Mouse (Mus musculus): ENCODE results near the gene Zbtb33. TPM values are rescaled to one million over a fixed set of nuclear protein-coding genes. Genes with fewer than 3 reads are reported as not detected.
"Not testable (repeated sequence)": the region's sequence is repeated elsewhere in the genome, so short reads cannot be mapped to it uniquely, and the experiment has no call there.

Gene Zbtb33
- 2.7 and 2.9 TPM in 2 replicates for polyA plus RNA-seq (2012; rRNA removed)

DNA sequence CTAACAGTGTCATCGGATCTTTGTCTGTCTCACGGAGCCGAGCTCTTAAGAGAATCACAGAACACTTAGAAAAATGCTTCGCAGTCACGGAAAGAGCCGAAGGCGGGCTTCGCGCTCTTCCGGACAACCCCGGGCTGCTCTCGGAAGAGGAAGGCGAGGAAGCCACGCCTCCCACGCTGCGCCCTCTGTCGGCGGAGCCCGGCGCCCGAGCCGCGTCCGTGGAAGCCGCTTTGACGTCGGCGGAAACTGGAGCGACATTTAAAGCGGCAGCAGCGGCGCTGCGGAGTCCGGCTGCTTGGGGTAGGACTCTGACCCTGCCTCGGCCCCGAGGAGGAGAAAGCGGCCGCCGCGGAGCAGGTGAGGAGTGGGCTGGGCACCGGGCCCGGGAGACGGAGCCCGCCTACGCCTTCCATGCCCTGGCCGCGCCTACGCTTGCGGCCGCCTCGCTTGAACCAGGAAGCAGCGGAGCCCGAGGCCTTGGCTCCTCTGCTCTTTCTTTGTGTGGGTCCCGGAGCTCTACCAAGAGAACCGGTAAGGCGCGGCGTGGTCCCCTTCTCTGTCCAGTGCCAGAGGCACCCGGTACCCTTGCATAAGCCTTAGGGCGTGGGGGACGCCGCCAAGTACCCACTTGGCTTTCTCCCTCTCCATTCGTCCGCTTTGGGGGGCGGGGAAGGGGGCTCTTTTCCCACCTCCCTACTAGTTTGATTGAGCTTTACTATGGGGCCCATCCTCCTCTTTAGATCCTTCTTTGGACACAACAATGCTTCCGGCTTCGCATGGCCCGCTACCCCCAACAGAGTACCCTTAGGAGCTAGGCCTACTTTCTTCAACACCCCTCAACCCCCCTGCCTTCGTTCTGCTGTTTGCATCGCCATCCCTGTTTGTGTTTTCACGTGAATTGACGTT lies at the start of gene Zbtb33:
Zbtb33 (plus strand) TSS at position 242 of the 906 bp plus-strand sequence.
- WGBS = 32% methylated on average over 72 of the region's 72 CpGs
- peak within 1 kb of the TSS; percentile 89 for H3K27ac ChIP-seq (ENCODE audit: insufficient read depth, low read length)
- peaks cover 1% of the 10 kb centered on the region; the same call in 1 of the 2 replicates for H3K36me3 ChIP-seq (ENCODE audit: control insufficient read depth, insufficient read depth, low read length)
- TF ChIP-seq POLR2A (IDR thresholded peaks at IDR 0.05; ENCODE audit: low read depth, low read length) = no peak; the same call in 1 of the 2 replicates
- TF ChIP-seq CTCF (IDR thresholded peaks at IDR 0.05; ENCODE audit: extremely low read depth, insufficient read depth, insufficient read length, insufficient replicate concordance) = peak; percentile 68
- DNase-seq (ENCODE audit: low read depth in 1 of 2, low spot score in 2 of 2) = peak; percentile 70 to 84
- H3K4me3 ChIP-seq (ENCODE audit: extremely low read depth, insufficient read depth, insufficient read length) = peak within 1 kb of the TSS; percentile 85
- H3K4me1 ChIP-seq (ENCODE audit: control insufficient read depth, insufficient read depth, insufficient read length) = no peaks in the 10 kb centered on the region
- no peaks in the 10 kb centered on the region for H3K27me3 ChIP-seq (ENCODE audit: control insufficient read depth, insufficient read depth, low read length)

GRCm38 (mm10) chrX:38159097-38159496 lies 30.5 kb upstream of the Zbtb33 start:
- Histone ChIP-seq H3K27me3 (ENCODE audit: control insufficient read depth, insufficient read depth, low read length) (no peaks in the 10 kb centered on the region), H3K4me1 (ENCODE audit: control insufficient read depth, insufficient read depth, insufficient read length) (no peaks in the 10 kb centered on the region), H3K27ac (ENCODE audit: insufficient read depth, low read length) (no peak overlapping the region), H3K36me3 (ENCODE audit: control insufficient read depth, insufficient read depth, low read length) (no peaks in the 10 kb centered on the region), H3K4me3 (ENCODE audit: extremely low read depth, insufficient read depth, insufficient read length) (no peak overlapping the region)
- DNase-seq (ENCODE audit: low read depth in 1 of 2, low spot score in 2 of 2) = no peak
- 51% methylated on average over 1 of the region's 1 CpGs for WGBS
- TF ChIP-seq POLR2A (IDR thresholded peaks at IDR 0.05; ENCODE audit: low read depth, low read length) = no peak
- TF ChIP-seq CTCF (IDR thresholded peaks at IDR 0.05; ENCODE audit: extremely low read depth, insufficient read depth, insufficient read length, insufficient replicate concordance) = no peak

GRCm38 (mm10) chrX:38165315-38165714 lies 24.3 kb upstream of the Zbtb33 start:
- TF ChIP-seq CTCF (IDR thresholded peaks at IDR 0.05; ENCODE audit: extremely low read depth, insufficient read depth, insufficient read length, insufficient replicate concordance) (no peak), POLR2A (IDR thresholded peaks at IDR 0.05; ENCODE audit: low read depth, low read length) (no peak)
- no peaks in the 10 kb centered on the region for H3K27me3 ChIP-seq (ENCODE audit: control insufficient read depth, insufficient read depth, low read length)
- no peaks in the 10 kb centered on the region for H3K36me3 ChIP-seq (ENCODE audit: control insufficient read depth, insufficient read depth, low read length)
- 75% methylated on average over 3 of the region's 3 CpGs for WGBS
- no peak overlapping the region for H3K27ac ChIP-seq (ENCODE audit: insufficient read depth, low read length)
- H3K4me1 ChIP-seq (ENCODE audit: control insufficient read depth, insufficient read depth, insufficient read length) = no peaks in the 10 kb centered on the region
- H3K4me3 ChIP-seq (ENCODE audit: extremely low read depth, insufficient read depth, insufficient read length) = no peak overlapping the region
- no peak for DNase-seq (ENCODE audit: low read depth in 1 of 2, low spot score in 2 of 2)

DNA sequence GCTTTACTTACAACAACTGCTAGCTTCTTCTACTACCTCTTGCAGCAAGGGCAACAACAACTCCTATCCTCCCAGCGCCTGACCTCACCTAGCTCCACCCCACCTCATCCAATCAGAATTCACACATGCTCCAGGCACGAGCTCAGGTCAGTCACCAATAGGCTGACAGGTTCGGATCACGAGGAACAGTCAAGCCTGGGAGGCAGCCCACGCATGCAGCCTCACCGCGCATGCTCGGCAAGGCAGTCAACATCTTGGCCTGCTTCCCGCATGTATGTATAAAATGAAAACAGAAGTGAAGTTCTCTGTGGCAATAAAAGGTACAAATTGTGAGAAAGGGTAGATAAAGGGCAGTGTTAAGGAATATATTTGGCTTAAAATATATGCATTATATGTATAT lies 23.5 kb upstream of the Zbtb33 start:
- Histone ChIP-seq H3K27me3 (ENCODE audit: control insufficient read depth, insufficient read depth, low read length) (no peaks in the 10 kb centered on the region), H3K27ac (ENCODE audit: insufficient read depth, low read length) (no peak overlapping the region), H3K36me3 (ENCODE audit: control insufficient read depth, insufficient read depth, low read length) (no peaks in the 10 kb centered on the region), H3K4me3 (ENCODE audit: extremely low read depth, insufficient read depth, insufficient read length) (no peak overlapping the region), H3K4me1 (ENCODE audit: control insufficient read depth, insufficient read depth, insufficient read length) (no peaks in the 10 kb centered on the region)
- 83% methylated on average over 9 of the region's 9 CpGs for WGBS
- DNase-seq (ENCODE audit: low read depth in 1 of 2, low spot score in 2 of 2) = no peak
- TF ChIP-seq POLR2A (IDR thresholded peaks at IDR 0.05; ENCODE audit: low read depth, low read length) (no peak), CTCF (IDR thresholded peaks at IDR 0.05; ENCODE audit: extremely low read depth, insufficient read depth, insufficient read length, insufficient replicate concordance) (no peak)

GRCm38 (mm10) chrX:38166592-38166991 lies 23.0 kb upstream of the Zbtb33 start:
- 80% methylated on average over 4 of the region's 4 CpGs for WGBS
- no peak overlapping the region for H3K27ac ChIP-seq (ENCODE audit: insufficient read depth, low read length)
- H3K27me3 ChIP-seq (ENCODE audit: control insufficient read depth, insufficient read depth, low read length) = no peaks in the 10 kb centered on the region
- DNase-seq (ENCODE audit: low read depth in 1 of 2, low spot score in 2 of 2) = no peak
- TF ChIP-seq POLR2A (IDR thresholded peaks at IDR 0.05; ENCODE audit: low read depth, low read length) = no peak
- TF ChIP-seq CTCF (IDR thresholded peaks at IDR 0.05; ENCODE audit: extremely low read depth, insufficient read depth, insufficient read length, insufficient replicate concordance) = no peak
- no peaks in the 10 kb centered on the region for H3K36me3 ChIP-seq (ENCODE audit: control insufficient read depth, insufficient read depth, low read length)
- H3K4me1 ChIP-seq (ENCODE audit: control insufficient read depth, insufficient read depth, insufficient read length) = no peaks in the 10 kb centered on the region
- H3K4me3 ChIP-seq (ENCODE audit: extremely low read depth, insufficient read depth, insufficient read length) = no peak overlapping the region

- DNase-seq (ENCODE audit: low read depth in 1 of 2, low spot score in 2 of 2) = peak in 1 of 2 experiments; percentile 50
- not testable (repeated sequence) for H3K36me3 ChIP-seq (ENCODE audit: control insufficient read depth, insufficient read depth, low read length); H3K27me3 ChIP-seq (ENCODE audit: control insufficient read depth, insufficient read depth, low read length); H3K27ac ChIP-seq (ENCODE audit: insufficient read depth, low read length); H3K4me1 ChIP-seq (ENCODE audit: control insufficient read depth, insufficient read depth, insufficient read length)
- 42% methylated on average over 19 of the region's 19 CpGs for WGBS
- peak overlapping the region; percentile 13; the same call in 1 of the 2 replicates for H3K4me3 ChIP-seq (ENCODE audit: extremely low read depth, insufficient read depth, insufficient read length)
Measured at GRCm38 (mm10) chrX:38179891-38180310, 9.7 kb upstream of the Zbtb33 start.

Measured in spleen, adult 2 months (tissue).